Mouse (Mus musculus) heart, embryonic 15.5 days (tissue): ENCODE results near the gene Card11. TPM values are rescaled to one million over a fixed set of nuclear protein-coding genes. Genes with fewer than 3 reads are reported as not detected.

Source experiments
- ATAC-seq: fragments of 200-750 bp; cut with Nextera tagmentation; replicated peaks from 2 replicates; pipeline ENCODE4 v1.8.0; 2017; ENCODE audit warnings: low read depth, moderate TSS enrichment; ENCODE audit not compliant: insufficient number of reproducible peaks, insufficient read depth, low FRiP score
- H3K27ac ChIP-seq: fragments of 300-500 bp; sonication (generic); 2 replicates; pipeline ENCODE4 v1.5.1; 2015; ENCODE audit warnings: mild to moderate bottlenecking, inconsistent platforms
- H3K27me3 ChIP-seq: fragments of 300-500 bp; sonication (generic); 2 replicates; pipeline ENCODE4 v1.6.1; 2015; ENCODE audit warnings: inconsistent platforms
- H3K36me3 ChIP-seq: fragments of 300-500 bp; sonication (generic); 2 replicates; pipeline ENCODE4 v1.6.1; 2015; ENCODE audit warnings: mild to moderate bottlenecking, inconsistent platforms
- H3K4me1 ChIP-seq: fragments of 300-500 bp; sonication (generic); replicated peaks from 2 replicates; pipeline ENCODE4 v1.6.1; 2015; ENCODE audit warnings: inconsistent platforms
- H3K4me2 ChIP-seq: fragments of 300-500 bp; sonication (generic); 2 replicates; pipeline ENCODE4 v1.6.1; 2015; ENCODE audit warnings: inconsistent platforms, mild to moderate bottlenecking, moderate library complexity
- H3K4me3 ChIP-seq: fragments of 300-500 bp; sonication (generic); 2 replicates; pipeline ENCODE4 v1.5.1; 2015; ENCODE audit warnings: mild to moderate bottlenecking, inconsistent platforms
- H3K9ac ChIP-seq: fragments of 300-500 bp; sonication (generic); 2 replicates; pipeline ENCODE4 v1.6.1; 2015; ENCODE audit warnings: mild to moderate bottlenecking, inconsistent platforms
- H3K9me3 ChIP-seq: fragments of 300-500 bp; sonication (generic); replicated peaks from 2 replicates; pipeline ENCODE4 v1.6.1; 2016; ENCODE audit warnings: inconsistent platforms
- WGBS: fragments of 180-500 bp; shearing (Covaris S2); methylation state at CpG from one replicate; pipeline ENCODE4 v1.1.7; 2015; ENCODE audit warnings: mixed read lengths; 5-methylcytosine and 5-hydroxymethylcytosine counted together
- polyA plus RNA-seq: library from polyadenylated mRNA; unstranded; fragments of >200 nt; fragmentation: Nextera tagmentation; extraction: Ambion mirVana; gene quantifications from 2 replicates; pipeline ENCODE4 v1.2.1, GENCODE M21; 2015

Gene Card11
- polyA plus RNA-seq, 1 experiment from 2014 or later: 0.29 TPM

DNA sequence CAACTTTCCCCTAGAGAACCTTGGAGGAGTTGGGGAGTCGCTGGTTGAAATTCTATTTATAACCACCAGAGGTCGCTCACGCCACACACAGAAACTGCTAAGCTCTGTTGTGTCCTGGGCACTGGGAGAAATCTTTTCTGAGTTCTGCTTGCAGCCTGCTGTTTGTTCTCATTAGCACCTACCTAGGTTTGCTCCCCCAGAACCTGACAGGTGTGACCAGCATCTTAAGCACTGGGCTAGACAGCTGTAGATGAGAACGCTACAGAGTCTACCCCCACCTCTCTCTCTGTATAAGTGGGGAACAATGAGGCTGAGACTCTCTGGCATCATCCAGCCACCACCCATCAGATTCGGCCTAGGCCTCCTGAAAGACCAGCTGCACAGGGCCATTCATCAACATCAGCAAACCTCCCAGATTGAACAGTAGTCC is 153.1 kb downstream of the Card11 start:
- 15% methylated on average over 5 of the region's 5 CpGs for WGBS
- no peaks in the 10 kb centered on the region for H3K27me3 ChIP-seq
- H3K27ac ChIP-seq: no peak overlapping the region
- no peak overlapping the region for H3K4me3 ChIP-seq
- peak; percentile 43; the same call in 1 of the 2 replicates for ATAC-seq
- no peaks in the 10 kb centered on the region for H3K36me3 ChIP-seq
- no peaks in the 10 kb centered on the region for H3K4me1 ChIP-seq
- H3K9me3 ChIP-seq: peaks cover 4% of the 10 kb centered on the region; the same call in 1 of the 2 replicates
- H3K4me2 ChIP-seq: no peak overlapping the region
- no peak overlapping the region for H3K9ac ChIP-seq

DNA sequence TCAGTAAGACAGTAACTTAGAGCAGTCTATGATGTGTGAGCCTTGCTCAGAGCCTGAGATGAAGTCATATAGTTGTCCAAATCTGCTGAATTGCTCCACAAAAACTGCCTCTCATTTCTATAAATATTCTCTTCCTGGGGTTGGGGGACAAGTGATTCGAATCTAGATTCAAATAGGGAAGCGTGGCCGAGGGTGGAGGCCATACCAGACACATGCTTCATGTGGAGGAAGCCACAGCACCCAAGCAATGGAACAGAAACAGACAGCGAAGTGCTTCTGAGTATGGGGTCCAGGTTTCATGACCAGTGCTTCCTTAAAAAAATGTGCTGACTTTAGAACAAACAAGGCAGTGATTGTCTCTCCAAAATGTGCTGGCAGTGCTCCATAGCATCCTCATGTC is 158.4 kb downstream of the Card11 start:
- H3K9me3 ChIP-seq: no peaks in the 10 kb centered on the region
- no peaks in the 10 kb centered on the region for H3K27me3 ChIP-seq
- H3K36me3 ChIP-seq: no peaks in the 10 kb centered on the region
- H3K9ac ChIP-seq: no peak overlapping the region
- H3K4me2 ChIP-seq: no peak overlapping the region
- H3K4me1 ChIP-seq: no peaks in the 10 kb centered on the region
- ATAC-seq: no peak
- H3K27ac ChIP-seq: no peak overlapping the region
- no peak overlapping the region for H3K4me3 ChIP-seq
- 62% methylated on average over 4 of the region's 4 CpGs for WGBS

DNA sequence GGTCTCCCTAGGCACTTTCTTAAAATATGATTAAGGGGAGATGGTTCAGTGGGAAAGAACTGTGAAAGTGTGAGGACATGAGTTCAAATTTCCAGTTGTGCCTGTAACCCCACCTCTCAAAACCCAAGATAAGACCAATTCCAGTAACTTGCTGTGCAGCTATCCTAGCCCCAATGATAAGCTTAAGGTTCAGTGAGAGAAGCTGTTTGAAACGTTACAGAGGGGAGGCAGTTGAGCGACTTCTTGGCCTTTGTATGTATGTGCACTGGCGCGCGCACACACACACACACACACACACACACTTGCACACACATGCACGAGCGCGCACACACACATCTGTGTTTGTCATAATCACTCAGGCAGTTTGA is 169.3 kb downstream of the Card11 start:
- ATAC-seq: no peak
- WGBS: 73% methylated on average over 8 of the region's 8 CpGs
- Histone ChIP-seq H3K9me3 (no peaks in the 10 kb centered on the region), H3K4me3 (peak overlapping the region; percentile 36), H3K9ac (no peak overlapping the region), H3K27me3 (no peaks in the 10 kb centered on the region), H3K36me3 (no peaks in the 10 kb centered on the region), H3K4me2 (peak overlapping the region; percentile 59), H3K4me1 (peaks cover 36% of the 10 kb centered on the region), H3K27ac (peak overlapping the region; percentile 30; the same call in 1 of the 2 replicates)

DNA sequence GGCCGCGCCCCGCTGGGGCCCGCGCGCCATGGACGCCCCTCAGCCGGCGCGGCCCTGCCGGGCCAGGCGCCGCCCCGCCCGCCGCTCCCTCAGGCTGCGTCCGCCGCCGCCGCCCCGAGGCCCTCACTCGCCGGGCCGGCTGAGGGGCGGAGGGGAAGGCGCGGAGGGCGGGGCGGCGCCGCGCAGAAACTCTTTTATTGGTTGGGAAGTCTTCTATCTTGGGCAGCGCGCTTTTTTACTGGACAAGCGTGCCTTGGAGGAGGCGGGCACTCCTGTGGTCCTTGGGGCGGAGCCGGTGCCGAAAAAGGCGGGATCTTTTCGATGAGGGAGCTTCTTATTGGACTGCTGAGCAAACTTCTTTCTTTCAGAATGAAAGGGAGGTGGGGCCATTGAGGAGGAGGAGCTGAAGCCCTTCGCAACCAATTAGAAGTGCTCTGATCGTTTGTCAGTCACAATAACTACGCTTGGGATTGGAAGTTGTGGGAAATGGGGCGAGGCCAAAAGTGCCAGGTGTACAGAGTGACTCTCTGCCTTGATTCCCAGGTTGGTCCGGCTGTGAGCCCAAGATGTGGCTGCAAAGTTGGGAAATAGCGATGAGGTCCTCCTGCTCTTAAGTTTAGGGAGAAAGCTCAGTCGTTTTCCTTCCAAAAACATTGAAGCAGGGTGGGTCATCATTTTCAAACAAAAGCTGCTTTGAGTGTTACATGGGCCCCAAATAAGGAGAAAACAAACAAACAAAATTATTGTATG is 169.9 kb downstream of the Card11 start, which contains the start of gene Gna12:
Gna12 (minus strand) TSS at position 118 of the 750 bp plus-strand sequence.
- WGBS: under 1% methylated on average over 48 of the region's 49 CpGs
- peak within 1 kb of the TSS; percentile 86 for H3K27ac ChIP-seq
- no peaks in the 10 kb centered on the region for H3K9me3 ChIP-seq
- H3K9ac ChIP-seq: peak within 1 kb of the TSS; percentile 90
- peak; percentile 98 for ATAC-seq
- H3K4me3 ChIP-seq: peak within 1 kb of the TSS; percentile 92
- peak within 1 kb of the TSS; percentile 88 for H3K4me2 ChIP-seq
- H3K36me3 ChIP-seq: no peaks in the 10 kb centered on the region
- H3K4me1 ChIP-seq: peaks cover 39% of the 10 kb centered on the region
- H3K27me3 ChIP-seq: no peaks in the 10 kb centered on the region

DNA sequence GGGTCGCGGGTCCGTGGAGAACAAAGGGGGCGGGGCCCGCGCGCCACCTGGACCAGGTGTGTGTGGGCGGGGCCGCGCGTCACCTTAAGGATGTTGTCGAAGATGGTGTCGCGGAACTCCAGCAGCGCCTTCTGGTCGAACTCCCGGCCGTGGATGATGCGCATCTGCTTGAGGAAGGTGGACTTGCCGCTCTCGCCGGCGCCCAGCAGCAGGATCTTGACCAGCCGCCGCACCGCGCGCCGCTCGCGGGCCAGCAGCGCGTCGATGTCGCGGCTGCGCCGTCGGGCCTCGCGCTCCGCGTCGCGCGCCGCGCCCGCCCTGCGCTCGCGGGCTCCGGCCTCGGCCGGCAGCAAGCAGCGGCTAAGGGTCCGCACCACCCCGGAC is 170.5 kb downstream of the Card11 start:
- Histone ChIP-seq H3K27me3 (no peaks in the 10 kb centered on the region), H3K4me3 (peak overlapping the region; percentile 92), H3K9ac (peak overlapping the region; percentile 90), H3K4me1 (peaks cover 39% of the 10 kb centered on the region), H3K4me2 (peak overlapping the region; percentile 88), H3K9me3 (no peaks in the 10 kb centered on the region), H3K27ac (peak overlapping the region; percentile 86), H3K36me3 (no peaks in the 10 kb centered on the region)
- ATAC-seq: no peak
- WGBS: under 1% methylated on average over 56 of the region's 58 CpGs

DNA sequence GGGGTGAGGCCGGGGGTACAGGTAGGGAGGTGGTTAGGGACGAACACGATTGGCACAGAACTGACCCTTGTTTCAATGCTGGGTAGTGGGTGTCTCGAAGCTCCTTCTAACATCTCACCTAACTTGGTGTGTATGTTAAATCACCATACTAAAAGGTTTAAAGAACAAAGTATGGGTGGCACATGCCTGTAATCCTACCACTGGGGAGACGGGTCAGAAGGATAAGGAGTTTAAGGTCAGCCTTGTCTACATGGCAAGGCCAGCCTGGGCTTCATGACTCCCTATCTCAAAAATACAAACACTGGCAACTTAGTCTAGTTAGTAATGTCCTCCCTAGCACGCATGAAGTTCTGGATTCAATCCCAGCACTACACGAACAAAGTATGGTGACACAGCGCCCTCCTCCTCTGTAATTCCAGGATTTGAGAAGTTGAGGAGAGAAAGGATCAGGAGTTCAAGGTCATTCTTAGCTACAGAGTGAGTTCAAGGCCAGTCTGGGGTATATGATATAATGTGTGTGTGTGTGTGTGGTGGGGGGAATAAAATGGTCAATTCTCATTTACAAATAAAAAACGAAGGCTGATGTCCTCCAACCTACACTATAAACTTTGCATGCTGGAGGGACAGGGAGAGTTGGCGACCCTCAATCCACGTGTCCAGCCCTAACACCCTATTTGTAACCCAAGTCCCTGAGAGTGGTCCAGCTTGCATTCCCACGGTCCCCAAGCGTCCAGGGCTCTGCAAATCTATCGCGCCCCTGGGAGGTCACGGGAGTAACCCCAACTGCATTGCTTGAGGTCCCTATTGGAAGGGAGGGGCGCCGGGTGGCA is 171.1 kb downstream of the Card11 start:
- H3K9me3 ChIP-seq: no peaks in the 10 kb centered on the region
- no peak for ATAC-seq
- H3K4me1 ChIP-seq: peaks cover 44% of the 10 kb centered on the region
- H3K27me3 ChIP-seq: no peaks in the 10 kb centered on the region
- H3K4me2 ChIP-seq: peak overlapping the region; percentile 88
- peak overlapping the region; percentile 92 for H3K4me3 ChIP-seq
- no peaks in the 10 kb centered on the region for H3K36me3 ChIP-seq
- peak overlapping the region; percentile 86 for H3K27ac ChIP-seq
- 30% methylated on average over 18 of the region's 18 CpGs for WGBS
- H3K9ac ChIP-seq: peak overlapping the region; percentile 90

DNA sequence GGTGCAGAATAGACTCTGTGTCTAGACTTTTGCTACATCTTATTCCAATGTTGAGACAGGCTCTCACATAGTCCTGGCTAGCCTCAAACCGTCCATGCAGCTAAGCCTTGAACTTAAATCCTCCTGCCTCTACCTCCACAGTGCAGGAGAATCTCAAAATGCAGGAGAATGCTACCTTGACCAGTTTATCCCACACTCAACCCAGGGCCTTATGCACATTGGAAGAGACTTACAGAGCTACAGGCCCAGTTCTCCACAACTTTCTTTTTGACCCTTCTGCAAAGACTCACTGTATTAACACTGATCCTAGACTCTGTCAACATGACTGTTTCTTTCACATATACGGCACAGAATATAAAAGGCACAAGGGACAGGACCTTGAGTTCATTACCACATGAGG is 172.0 kb downstream of the Card11 start:
- Histone ChIP-seq H3K9me3 (no peaks in the 10 kb centered on the region), H3K4me2 (peak overlapping the region; percentile 88), H3K4me3 (peak overlapping the region; percentile 92), H3K4me1 (peaks cover 52% of the 10 kb centered on the region), H3K27me3 (no peaks in the 10 kb centered on the region), H3K9ac (peak overlapping the region; percentile 27; the same call in 1 of the 2 replicates), H3K36me3 (no peaks in the 10 kb centered on the region), H3K27ac (peak overlapping the region; percentile 86)
- no peak for ATAC-seq
- WGBS: 50% methylated on average over 2 of the region's 2 CpGs

DNA sequence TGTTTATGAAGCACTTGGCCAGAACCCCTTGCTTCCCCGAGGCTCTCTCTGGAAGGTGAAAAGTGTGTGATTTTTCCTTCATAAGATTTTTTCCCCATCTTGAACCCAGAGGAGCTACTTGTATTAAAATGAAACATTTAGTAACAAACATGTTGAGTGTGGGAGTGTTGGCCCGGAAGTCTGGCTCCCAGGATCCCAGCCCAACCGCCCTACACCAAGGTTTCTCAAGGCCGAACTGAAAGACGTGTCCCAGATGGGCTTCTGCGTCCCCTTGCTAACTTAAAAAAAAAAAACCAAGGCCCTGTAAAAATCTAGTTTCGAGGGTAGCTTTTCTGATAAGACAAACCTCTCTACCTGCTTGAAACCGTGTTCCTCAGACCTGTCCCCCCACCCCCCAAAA is 172.5 kb downstream of the Card11 start:
- Histone ChIP-seq H3K4me3 (peak overlapping the region; percentile 92), H3K4me1 (peaks cover 54% of the 10 kb centered on the region), H3K4me2 (peak overlapping the region; percentile 88), H3K27ac (peak overlapping the region; percentile 86), H3K9ac (peak overlapping the region; percentile 27; the same call in 1 of the 2 replicates), H3K36me3 (no peaks in the 10 kb centered on the region), H3K9me3 (no peaks in the 10 kb centered on the region), H3K27me3 (no peaks in the 10 kb centered on the region)
- no peak for ATAC-seq
- WGBS: 29% methylated on average over 8 of the region's 8 CpGs

DNA sequence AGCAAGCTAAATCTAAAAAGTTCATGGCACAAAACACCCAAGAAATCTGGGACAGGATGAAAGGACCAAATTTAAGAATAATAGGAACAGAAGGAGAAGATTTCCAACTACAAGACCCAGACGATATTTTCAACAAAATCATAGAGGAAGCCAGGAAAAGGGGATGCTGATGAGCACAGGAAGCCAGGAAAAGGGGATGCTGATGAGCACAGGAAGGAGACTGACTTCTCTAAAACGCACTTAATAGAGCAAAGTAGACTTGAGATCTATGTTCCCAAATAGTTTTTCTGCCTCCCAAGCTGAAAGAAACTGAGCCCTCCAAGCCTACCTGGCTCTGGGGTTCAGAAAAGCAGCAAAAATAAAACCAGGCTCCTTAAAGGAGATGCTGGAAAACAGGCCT is 173.0 kb downstream of the Card11 start:
- Histone ChIP-seq H3K4me3 (peak overlapping the region; percentile 92), H3K4me1 (peaks cover 58% of the 10 kb centered on the region)

DNA sequence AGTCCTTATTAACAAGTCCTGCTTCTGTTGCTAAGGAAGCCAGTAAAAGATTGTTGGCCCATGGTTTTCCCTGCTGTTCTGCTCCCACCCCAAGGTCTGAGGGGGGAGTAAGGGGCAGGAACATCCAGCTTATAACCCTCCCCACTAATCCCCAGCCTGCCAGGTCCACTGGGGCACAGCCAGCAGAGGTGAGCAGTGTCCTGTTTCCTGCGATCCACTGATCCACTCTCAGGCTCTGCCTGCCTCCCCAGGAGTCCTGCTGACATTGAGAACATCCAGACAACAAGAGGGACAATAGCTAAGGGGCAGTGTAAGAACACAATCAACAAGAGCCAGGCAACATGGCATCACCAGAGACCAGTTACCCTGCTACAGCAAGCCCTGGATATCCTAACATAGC is 173.6 kb downstream of the Card11 start:
- H3K4me2 ChIP-seq: 0 out of 2 replicates have a peak overlapping the region, but pooled peaks have one; percentile 34
- no peak for ATAC-seq
- no peak overlapping the region for H3K4me3 ChIP-seq
- H3K9me3 ChIP-seq: no peaks in the 10 kb centered on the region
- H3K27ac ChIP-seq: peak overlapping the region; percentile 86
- H3K9ac ChIP-seq: no peak overlapping the region
- H3K27me3 ChIP-seq: no peaks in the 10 kb centered on the region
- H3K36me3 ChIP-seq: no peaks in the 10 kb centered on the region
- WGBS: 11% methylated on average over 1 of the region's 1 CpGs
- peaks cover 64% of the 10 kb centered on the region for H3K4me1 ChIP-seq

More for the DNA sequence above, 173.0 kb downstream of the Card11 start:
- Histone ChIP-seq H3K9me3 (no peaks in the 10 kb centered on the region), H3K4me2 (peak overlapping the region; percentile 88), H3K27me3 (no peaks in the 10 kb centered on the region), H3K9ac (no peak overlapping the region), H3K36me3 (no peaks in the 10 kb centered on the region), H3K27ac (peak overlapping the region; percentile 86)
- WGBS: 38% methylated on average over 2 of the region's 2 CpGs
- no peak for ATAC-seq

DNA sequence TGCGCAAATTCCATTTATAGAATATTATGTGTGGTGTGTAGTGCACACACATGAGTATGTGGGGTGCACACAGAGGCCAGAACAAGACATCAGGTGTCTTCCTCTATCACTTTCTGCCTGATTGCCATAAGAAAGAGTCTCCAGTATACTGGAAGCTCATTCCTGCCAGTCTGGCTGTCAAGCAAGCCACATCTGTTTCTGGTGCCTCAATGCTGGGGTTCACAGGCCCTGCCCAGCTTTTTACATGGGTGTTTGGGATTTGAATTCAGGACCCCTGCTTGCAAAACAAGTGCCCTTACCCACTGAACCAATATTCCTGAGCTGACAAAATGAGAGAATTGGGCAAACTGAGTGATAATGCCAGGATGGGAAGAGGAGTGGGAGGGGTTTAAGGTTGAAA is 174.3 kb downstream of the Card11 start:
- Histone ChIP-seq H3K9ac (no peak overlapping the region), H3K9me3 (no peaks in the 10 kb centered on the region), H3K27ac (no peak overlapping the region), H3K36me3 (no peaks in the 10 kb centered on the region), H3K4me3 (no peak overlapping the region), H3K27me3 (no peaks in the 10 kb centered on the region), H3K4me2 (no peak overlapping the region), H3K4me1 (peaks cover 69% of the 10 kb centered on the region)
- no peak for ATAC-seq
- WGBS: 91% methylated on average over 1 of the region's 1 CpGs
